Mouse (Mus musculus) common myeloid progenitor, adult 5-6 weeks (primary cell): ENCODE measurements around the gene Zcchc18. TPM values are rescaled to one million over a fixed set of nuclear protein-coding genes. Genes with fewer than 3 reads are reported as not detected.
"Not testable (repeated sequence)": the region's sequence is repeated elsewhere in the genome, so short reads cannot be mapped to it uniquely, and the experiment has no call there.

Experiments
- ATAC-seq: replicated peaks from 2 replicates; pipeline ENCODE4 v1.8.0; 2016; ENCODE audit warnings: low read depth, mild to moderate bottlenecking, moderate TSS enrichment, inconsistent platforms; ENCODE audit not compliant: poor library complexity, severe bottlenecking
- total RNA-seq: library from RNA; stranded (forward); fragments of 200-1000, 187-1606 nt; gene quantifications from 2 replicates; pipeline ENCODE4 v1.2.3, GENCODE M21; 2017

Zcchc18 gene
- total RNA-seq: 1.1 TPM in 1 of 2 replicates, not detected in the other

DNA sequence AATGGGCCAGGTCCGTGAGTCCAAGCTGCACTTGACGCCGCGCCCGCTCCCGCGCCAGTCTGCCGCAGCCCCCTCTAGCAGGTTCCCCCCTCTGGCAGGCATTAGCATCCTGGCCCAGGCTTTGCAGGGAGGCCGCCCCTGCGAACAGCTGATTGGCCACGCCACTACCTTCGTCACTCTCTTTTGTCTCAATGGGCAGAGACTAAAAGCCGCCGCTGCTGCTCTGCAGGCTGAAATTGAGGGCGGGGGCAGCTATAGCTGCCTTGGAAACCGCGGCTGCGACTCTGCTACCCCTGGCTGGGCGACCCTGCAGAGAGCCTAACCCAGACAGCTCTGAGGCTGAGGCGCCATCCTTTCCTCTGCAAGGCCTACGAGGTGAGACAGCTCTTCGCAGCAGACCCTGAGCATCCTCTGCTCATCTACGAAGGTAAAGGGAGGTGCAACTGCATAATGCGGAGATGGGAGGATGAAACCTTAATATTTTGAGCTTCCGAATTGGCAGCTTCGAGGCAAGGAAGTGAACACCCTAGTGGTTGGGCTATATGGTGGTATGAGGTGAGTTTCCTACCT lies at the start of gene Zcchc18:
Gene Zcchc18 (plus strand): TSS at position 178 of the 570 bp plus-strand sequence.
- peak; percentile 96 for ATAC-seq

DNA sequence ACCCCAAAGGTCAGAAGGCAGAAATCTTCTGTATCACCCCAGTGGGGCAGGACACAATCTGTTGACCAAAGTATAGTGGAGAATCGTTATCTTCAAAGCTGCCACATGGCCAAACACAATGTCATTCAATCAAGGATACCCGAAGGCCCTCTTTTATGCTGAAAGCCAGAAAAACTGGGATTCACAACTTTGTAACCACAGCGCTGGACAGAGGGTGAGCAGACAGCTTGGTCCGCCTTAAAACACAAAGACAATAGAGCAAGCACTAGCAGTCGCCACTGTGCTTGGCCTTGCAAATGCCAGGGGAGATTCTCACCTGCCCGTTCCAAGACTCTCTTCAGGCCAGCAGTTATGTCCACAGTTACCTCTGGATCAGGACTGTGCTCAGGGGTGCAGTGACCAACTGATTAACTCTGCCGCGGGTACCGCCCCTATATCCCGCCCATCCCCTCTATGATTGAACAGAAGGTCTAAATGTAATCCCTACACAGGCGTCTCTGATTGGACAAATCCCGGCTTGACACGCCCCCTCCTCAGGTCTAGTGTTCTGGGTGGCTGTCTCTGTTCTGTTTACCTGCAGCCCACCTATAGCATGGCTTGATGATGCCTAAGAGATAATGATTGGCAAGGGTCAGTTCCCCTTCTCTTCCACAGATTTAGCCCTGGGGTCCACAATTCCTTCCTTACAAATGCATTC lies 35.2 kb upstream of the Zcchc18 start:
- ATAC-seq: peak; percentile 97

DNA sequence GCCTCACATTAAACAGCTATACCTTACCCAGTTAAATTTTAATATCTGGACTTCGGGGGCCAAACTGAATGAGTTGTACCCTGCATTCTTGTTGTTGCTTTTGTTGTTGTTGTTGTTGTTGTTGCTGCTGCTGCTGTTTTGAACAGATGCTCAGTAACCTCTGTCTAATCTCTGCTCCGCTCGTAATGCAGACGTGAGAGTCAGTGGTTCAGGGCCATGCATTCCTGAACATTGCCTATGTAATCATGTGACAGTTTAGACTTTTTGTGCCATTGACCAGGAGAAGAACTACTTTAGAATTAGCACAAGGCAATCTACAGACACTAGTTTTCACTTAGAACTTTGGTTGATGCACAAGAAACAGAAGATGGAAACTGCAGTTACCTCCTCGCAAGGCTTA lies 34.7 kb upstream of the Zcchc18 start:
- not testable (repeated sequence) for ATAC-seq

DNA sequence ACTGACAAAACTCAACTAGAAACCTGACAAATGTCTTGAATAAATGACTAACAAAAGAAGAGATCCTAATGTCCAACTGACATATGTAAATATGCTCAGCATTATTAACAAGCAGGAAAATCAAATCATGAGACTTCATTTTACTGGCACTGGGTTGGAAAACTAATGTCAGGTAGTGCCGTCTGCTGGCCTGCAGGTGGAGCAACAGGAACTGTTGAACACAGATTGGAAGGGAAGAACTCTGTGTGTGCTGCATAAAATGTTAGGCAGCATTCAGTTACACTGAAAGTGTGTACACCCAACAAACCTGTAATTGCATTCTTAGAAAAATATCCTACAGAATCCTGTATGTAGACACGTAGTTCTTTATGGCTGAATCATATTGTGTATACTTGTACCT lies 33.3 kb upstream of the Zcchc18 start:
- peak; percentile 77; the same call in 1 of the 2 replicates for ATAC-seq

DNA sequence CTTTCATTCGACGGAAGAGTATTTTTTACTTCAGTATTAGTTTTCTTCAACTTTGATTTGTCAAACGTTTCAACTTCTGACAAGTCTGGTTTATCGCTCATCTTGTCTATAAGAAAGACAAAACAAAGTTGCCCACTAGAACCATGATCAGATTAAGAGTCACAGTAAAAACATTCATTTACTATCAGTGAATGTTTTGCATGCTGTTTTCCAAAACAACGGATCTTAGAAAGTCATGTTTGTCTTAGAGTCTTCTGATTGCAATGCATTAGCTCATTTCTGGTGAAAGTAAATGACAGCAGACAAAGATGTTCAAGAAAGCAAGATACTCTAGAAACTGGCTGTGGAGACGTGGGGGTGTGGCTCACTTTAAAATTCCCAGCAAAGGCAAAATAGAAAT lies 17.6 kb upstream of the Zcchc18 start, which contains the start of gene Tmsb15b2:
Gene Tmsb15b2 (minus strand): TSS at position 101 of the 400 bp plus-strand sequence.
- ATAC-seq: not testable (repeated sequence)

DNA sequence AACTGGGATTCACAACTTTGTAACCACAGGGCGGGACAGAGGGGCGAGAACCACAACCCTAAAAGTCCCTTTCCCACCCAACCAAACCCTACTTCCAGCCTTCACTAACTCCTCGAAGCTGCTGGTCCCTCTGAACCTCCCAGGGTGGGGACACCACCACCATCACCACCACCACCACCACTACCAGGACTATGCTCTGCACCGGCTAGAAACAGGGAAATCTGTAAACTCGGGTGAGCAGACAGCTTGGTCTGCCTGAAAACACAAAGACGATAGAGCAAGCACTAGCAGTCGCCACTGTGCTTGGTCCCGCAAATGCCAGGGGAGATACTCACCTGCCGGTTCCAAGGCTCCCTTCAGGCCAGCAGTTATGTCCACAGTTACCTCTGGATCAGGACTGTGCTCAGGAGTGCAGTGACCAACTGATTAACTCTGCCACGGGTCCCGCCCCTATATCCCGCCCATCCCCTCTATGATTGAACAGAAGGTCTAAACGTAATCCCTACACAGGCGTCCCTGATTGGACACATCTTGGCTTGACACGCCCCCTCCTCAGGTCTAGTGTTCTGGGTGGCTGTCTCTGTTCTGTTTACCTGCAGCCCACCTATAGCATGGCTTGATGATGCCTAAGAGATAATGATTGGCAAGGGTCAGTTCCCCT lies 16.4 kb upstream of the Zcchc18 start, which contains the start of the genes Tmsb15l and Tmsb15b1:
Gene Tmsb15l (minus strand): TSS at position 446 of the 661 bp plus-strand sequence.
Gene Tmsb15b1 (minus strand): TSS at position 451 of the 661 bp plus-strand sequence.
- peak; percentile 99 for ATAC-seq

DNA sequence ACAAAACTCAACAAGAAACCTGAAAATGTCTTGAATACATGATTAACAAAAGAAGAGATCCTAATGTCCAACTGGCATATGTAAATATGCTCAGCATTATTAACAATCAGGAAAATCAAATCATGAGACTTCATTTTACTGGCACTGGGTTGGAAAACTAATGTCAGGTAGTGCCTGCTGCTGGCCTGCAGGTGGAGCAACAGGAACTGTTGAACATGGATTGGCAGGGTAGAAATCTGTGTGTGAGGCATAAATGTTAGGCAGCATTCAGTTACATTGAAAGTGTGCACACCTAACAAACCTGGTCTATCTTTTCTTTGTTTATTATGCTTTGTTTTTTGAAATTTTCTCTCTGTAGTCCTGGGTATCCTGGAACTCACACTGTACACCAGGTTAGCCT lies 14.3 kb upstream of the Zcchc18 start:
- peak; percentile 51; the same call in 1 of the 2 replicates for ATAC-seq

DNA sequence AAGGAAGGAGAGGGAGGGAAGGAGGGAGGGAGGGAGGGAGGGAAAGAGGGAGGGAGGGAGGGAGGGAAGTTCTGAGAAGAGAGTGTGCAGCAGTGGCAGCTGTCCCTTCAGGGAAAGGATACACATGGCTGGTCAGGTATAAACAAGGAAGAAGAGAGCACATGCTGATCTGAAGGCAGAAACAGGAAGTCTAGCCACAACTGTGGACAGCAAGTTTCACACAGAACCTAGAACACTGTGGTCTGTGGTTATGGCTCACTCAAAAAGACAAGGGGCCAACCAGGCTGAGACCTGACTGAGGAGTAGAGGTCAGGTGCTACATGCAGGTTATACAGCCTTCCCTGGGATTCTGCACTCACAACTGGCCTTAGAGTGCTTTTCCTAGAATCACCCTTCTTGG lies 6.9 kb upstream of the Zcchc18 start:
- ATAC-seq: peak; percentile 98

DNA sequence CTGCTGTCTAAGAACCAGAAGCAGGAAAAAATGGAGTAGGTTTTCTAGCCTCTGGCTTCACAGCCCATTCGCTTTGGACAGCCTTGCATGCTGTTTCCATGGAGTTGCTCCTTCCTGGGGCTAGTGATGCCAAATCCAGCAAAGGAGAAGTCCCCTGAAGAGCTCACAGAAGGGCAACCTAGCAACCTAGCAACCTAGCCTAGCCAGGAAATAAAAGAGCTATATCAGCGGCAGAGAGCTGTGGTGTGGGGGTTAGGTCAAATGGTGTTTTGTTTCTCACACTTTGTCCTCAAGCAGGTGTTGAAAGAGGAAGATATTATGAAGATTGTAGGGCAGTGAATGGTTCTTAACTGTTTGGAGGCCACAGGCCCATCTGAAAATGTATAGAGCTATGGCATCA lies 1.7 kb upstream of the Zcchc18 start:
- peak; percentile 56 for ATAC-seq

DNA sequence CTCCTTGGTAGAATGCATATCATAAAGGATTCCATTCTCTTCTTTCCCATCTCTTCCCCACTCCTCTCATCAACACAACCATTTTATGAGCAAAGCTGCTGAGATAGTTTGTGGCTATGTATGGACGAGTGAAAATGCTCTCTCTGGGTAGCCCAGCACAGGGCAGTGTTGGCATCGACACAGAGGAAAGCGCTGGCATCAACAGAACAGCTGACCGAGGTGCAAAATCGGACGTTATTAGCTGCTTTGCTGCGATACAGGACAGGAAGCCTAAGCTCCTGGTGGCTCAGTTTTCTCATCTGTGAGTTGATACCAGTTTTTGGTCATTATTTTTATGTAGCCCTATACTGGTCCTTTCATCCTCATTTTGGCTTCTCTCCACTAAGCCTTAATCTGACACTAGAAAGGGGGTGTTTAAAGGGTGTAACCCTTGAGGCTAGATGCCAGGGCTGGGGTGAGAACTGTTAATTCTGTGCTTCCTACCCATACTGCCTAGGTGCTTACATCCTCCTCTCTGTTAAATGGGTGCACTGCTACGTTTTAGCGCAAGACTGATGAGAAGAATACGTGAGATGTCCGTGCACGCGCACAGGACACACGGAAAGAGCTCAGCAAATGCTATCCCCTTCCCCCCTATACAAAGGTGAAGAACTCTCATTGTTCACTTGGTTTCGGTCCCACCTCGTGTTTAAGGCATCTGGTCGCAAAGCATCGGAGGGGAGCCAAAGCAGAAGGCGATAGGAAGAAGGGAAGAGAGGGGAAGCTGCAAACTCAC lies 577 bp upstream of the Zcchc18 start:
- peak; percentile 16 for ATAC-seq

DNA sequence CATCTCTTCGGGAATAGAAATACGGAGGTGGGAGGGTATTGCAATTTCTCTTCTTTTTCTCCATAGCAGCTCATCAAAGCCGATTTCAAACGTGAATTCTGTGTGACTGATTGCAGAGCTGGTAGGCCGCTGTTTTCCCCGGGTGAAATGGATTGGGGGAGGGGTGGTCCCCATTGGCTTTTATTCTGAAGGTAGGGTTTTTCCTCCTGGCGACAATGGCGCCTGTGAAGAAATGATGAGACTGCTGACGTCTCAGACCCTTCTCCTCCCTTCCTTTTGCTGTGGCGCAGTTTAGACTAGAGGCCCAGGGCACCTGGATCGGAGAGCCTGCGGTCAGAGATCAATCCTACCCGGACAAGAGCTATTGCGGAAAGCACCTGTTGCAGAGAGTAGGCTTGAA lies 686 bp downstream of the Zcchc18 start:
- no peak for ATAC-seq

DNA sequence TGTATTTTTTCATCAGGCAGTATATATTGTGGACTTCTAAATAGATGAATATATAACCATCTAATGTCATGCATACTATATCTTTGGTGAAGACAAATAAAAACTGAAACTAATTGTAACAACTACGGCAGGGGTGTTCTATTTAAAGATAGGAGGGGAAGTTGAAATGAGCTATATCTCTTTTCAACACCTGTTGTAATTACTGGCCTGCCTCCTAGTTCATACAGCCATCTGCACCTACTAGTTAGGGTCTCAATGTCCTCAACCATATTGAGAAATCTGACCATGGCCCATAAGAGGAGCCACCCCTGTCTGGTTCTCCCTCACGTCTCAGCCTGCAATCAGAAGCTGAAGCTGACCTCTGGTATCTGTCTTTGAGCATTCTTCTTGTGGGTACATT lies 3.3 kb downstream of the Zcchc18 start:
- ATAC-seq: no peak

DNA sequence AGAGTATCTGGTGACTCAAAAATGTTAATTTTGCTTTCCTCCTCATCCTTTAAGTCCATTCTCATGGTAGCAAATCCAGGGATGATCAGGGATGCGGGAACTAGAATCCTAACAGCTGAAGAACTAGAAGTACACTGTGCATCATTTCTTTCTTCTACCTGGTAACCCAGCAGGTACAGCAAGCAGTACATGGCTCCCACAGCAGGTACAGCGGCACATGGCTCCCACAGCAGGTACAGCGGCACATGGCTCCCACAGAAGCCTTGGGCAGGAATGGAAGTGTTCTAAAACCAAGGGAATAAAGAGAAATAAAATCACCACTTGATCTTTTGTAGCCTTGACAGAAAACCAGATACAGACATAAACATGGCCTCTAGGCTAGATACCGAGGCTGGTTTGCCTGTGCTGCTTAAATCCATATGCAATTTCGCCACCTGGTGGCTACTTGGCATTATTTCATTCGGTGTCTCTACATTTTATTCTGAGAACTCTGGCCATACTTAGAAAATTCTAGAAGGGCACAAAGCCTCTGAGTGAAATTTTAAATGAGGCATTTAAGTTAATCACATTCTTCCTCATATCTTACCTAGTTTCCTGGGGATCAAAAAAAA lies 22.2 kb downstream of the Zcchc18 start:
- ATAC-seq: peak; percentile 87

DNA sequence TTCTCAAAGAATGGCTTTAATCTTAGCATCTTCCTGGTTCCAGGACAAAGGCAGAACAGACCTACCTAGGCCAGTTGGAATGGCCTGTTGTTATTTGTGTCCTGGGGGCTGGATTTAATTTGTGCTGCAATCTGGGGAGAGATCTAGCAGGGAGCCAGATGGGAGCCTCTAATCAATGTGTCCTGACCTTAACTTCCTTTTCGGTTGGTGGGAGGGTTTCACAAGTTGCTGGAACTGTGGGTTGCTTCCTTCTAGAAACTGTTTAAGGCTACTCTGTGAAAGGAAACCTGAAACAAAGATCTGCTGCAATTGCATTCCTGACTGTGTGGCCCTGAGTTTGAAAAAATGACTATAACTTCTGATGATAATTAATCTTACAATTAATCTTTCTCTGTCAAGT lies 24.7 kb downstream of the Zcchc18 start:
- peak; percentile 40; the same call in 1 of the 2 replicates for ATAC-seq

DNA sequence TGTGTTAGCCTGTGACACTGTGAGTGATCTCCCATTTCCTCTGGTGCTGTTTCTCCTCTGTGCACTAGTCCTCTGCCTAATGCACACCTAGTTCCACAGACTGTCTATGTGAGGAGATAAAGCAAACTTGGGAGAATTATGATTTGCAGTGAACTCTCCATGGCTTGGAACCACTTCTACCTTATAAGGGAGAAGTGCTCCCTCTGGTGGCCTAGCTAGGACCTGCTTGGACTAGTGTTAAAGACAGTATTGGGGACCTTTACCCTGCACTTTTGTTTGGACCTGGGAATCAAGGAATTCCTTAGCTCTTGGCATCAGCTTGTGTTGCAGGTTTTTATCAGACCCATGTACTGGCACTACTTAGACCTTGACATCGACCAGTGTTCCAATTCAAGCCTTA lies 26.4 kb downstream of the Zcchc18 start:
- ATAC-seq: peak; percentile 84

DNA sequence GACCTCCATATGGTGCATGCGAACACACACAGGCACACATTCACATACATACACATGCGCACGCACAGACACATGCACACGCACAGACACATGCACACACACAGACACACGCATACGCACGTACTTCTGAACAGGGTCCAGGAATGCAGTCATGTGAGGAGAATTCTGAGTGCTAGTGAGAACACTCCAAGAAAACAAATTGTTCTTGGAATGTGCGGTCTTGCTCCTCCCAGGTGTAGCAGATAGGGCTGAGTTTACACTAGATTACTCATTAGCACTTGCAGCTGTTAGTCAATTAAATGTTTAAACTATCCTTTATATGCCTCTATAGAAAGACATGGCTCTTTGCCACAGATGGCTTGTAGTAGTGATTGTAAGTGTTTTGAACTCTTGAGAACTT lies 38.0 kb downstream of the Zcchc18 start:
- no peak for ATAC-seq

DNA sequence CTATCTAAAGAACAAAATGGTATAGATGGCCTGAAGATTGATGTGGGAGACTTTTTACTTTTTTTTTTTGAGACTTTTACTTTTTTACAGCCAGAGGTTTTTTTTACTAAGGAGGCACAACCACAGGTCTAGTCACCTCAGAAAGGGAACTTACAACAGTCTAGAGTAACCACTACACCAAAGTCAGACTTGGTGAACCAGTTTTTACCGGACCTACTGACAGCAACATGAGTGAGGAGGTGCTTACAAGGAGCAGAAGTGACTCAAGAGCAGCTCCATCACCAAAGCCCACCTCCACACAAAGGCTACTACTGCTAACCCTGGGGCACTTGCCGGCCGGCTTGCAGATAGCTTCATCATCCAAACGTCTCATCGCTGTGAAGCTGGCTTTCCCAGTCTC lies 38.8 kb downstream of the Zcchc18 start:
- ATAC-seq: no peak

DNA sequence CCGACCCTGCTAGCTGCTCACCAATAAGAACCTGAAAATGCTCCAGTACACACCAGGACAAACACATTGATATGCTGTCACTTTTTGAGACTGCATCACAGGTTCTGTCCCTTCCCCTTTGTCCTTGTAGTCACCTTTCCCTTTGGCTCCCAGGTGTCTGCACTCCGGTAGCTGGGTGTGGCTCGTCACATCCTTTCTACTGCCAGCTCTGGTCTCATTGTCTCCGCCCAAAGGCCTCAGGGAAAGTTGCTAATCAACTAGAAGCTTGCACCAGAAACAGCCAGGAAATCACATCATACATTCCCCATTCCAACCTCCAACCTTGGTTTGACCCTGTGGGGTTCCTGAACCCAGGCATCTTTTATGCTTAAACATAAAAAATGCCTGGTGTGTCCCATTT lies 41.4 kb downstream of the Zcchc18 start:
- no peak for ATAC-seq

DNA sequence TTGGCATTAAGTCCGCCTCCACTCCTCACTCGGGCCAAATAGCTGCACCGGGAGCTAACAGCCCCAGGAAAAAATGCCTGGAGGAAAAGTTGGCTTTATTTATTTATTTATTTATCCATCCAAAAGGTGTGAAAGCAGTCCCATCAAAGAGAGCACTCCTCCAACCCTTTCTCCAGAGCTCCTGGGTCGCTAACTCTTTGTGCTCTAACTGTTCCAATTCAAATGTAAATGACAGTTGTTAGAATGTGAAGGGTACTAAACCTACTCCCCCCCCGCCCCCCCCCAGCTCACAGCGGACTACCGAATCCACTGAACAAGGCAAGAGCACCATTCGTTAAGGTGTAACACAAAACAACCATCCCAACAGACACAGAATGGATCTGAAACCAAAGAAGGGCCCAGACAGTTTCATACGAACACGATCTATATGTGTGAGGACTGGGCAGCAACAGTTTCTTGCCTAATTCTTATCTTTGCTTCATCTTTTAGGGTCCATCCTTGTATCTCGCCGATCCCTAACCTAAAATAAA lies 44.6 kb downstream of the Zcchc18 start:
- no peak for ATAC-seq
